Mouse (Mus musculus): ENCODE results near the gene Krt34. TPM values are rescaled to one million over a fixed set of nuclear protein-coding genes. Genes with fewer than 3 reads are reported as not detected.

Krt34 gene
- total RNA-seq (2023; ENCODE audit: inconsistent age), result not detected in 4 replicates

DNA sequence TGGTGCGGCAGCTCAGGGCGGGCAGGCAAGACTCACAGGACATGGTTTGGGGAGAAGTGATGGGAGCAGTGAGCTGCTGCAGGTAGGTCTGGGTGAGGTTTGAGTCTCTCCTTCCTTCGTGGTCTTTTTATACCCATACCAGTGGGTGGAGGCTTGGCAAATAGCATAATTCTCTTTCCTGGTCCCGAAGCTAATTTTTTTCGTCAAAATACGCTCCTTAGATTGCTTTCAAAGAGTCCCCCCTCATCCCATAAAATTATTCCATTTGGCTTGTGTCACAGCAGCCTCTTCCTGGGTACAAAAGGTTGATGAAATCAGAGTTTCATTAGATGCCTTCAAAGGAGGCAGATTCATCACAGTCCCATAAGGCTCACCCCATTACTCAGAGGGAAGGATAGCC lies at the start of gene Krt34:
TSS of gene Krt34 (minus strand) at position 101 of the 400 bp plus-strand sequence.

DNA sequence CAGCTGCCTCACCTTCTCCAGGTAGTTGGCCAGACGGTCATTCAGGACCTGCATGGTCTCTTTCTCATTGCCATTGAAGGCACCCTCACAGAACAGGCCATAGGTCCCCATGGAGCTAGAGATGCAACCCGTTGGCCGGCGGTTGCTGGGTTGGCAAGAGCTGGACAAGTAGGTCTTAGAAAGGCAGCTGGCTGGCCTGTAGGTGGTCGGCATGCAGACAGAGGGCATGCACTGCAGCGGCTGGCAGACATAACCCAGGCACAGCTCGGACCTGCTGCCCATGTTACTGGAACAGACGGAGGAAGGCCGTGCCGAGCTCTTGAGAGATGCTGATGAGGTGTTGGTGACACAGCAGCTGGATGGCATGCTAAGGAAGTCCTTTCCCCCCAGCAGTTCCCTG lies 46.5 kb upstream of the Krt34 start, which contains the start of gene Krt32:
TSS of gene Krt32 (minus strand) at position 366 of the 400 bp plus-strand sequence.

DNA sequence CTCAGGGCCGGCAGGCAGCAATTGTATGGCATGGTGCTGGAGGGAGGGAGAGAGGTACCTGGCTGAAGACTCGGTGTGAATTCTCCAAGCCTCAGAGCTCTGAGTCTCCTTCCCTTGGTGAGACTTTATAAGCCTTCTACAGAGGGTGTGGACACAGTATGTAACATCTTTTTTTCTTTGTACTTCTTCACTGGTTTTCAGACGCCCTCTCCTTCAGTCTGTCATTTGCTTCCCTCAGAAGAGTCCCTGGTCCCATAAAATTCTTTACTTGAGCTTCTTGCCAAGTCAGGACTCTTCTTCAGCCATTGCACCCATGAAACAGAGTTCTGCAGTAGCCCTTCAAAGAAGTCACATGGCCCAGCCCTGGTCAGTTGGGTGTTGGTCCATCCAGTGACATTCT lies 9.1 kb upstream of the Krt34 start, which contains the start of gene Krt31:
TSS of gene Krt31 (minus strand) at position 101 of the 400 bp plus-strand sequence.

DNA sequence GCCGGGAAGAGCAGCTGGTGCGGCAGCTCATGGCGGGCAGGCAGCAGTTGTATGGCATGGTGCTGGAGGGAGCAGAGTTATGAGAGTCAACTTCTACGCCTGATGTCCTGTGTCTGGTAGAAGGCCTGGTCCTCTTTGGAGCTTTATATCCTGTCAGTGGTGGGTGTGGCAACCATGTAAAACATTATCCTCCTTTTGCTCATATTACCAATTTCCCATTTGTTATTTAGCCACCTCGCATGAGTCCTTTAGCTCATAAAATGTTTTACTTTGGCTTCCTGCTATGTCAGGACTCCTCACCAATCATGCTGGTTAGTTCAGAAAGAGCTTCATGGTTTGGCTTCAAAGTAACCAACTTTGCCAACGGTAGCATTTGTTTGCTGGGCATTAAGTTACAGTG lies 11.6 kb downstream of the Krt34 start, which contains the start of gene Krt33b:
TSS of gene Krt33b (minus strand) at position 101 of the 400 bp plus-strand sequence.

DNA sequence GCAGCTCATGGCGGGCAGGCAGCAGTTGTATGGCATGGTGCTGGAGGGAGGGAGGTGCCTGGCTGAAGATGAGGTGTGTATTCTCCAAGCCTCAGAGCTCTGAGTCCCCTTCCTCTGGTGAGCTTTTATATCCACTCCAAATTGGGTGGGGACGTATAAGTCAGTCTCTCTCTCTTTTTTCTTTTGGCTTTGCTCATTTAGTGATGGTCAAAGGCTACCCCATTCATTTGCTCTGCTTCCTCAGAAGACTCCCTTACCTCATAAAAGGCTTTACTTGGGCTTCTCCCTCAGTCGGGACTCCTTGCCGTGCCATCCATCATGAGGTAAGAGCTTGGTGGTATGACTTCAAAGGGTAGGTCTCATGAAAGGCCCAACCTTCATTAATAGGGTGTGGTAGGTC lies 25.2 kb downstream of the Krt34 start, which contains the start of gene Krt33a:
TSS of gene Krt33a (minus strand) at position 101 of the 400 bp plus-strand sequence.

DNA sequence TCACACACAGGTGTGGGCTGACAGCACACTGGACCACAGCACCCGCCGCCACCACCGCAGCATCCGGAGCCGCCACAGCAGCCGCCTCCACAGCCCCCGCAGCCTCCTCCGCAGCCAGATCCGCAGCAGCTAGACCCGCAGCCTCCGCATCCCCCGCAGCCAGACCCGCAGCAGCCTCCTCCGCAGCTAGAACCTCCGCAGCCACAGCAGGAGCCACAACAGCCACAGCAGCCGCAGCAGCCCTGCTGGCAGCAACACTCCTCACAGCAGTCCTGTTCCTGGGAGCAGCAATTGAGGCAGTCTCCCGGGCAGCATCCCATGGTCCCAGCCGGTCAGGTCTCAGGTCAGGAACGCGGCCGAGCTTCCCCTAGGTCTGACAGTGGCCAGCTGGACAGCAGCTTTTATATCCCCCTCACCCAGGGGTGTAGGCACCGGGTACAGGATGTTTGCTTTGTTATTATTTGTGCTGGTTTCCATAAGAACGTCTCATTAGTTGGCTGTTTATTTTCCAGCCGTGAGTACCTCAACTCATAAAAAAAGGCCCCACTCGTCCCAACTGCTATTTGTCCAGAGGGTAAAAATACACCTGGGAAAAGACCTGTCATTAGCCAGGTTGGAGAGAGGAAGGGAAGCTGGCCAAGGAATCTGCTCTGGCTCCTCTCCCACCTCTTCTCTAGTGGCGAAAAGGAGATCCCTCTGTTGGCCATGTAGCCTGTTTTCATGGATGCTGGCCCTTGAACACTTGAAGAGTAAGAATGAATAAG lies 47.6 kb downstream of the Krt34 start, which contains the start of gene Krtap17-1:
TSS of gene Krtap17-1 (minus strand) at position 375 of the 764 bp plus-strand sequence.

Other genes with a start within 250 kb of the Krt34 start
- not detected in 4 replicates for gene Gm11596, start 248.1 kb downstream of the Krt34 start, total RNA-seq (2023; ENCODE audit: inconsistent age)
- gene Gm11569, start 242.6 kb downstream of the Krt34 start, total RNA-seq (2023; ENCODE audit: inconsistent age), result not detected in 4 replicates
- not detected in 4 replicates for gene Gm11554, start 237.1 kb downstream of the Krt34 start, total RNA-seq (2023; ENCODE audit: inconsistent age)
- gene Krtap4-13, start 231.7 kb downstream of the Krt34 start, total RNA-seq (2023; ENCODE audit: inconsistent age), result not detected in 4 replicates
- not detected in 4 replicates for gene Gm11564, start 225.9 kb downstream of the Krt34 start, total RNA-seq (2023; ENCODE audit: inconsistent age)
- not detected in 4 replicates for gene 2300003K06Rik, start 203.5 kb downstream of the Krt34 start, total RNA-seq (2023; ENCODE audit: inconsistent age)
- not detected in 4 replicates for gene Krtap4-16, start 189.9 kb downstream of the Krt34 start, total RNA-seq (2023; ENCODE audit: inconsistent age)
- not detected in 4 replicates for gene Gm11568, start 183.6 kb downstream of the Krt34 start, total RNA-seq (2023; ENCODE audit: inconsistent age)
- gene Gm11559, start 177.1 kb downstream of the Krt34 start, total RNA-seq (2023; ENCODE audit: inconsistent age), result not detected in 4 replicates
- gene Krtap9-1, start 168.2 kb downstream of the Krt34 start, total RNA-seq (2023; ENCODE audit: inconsistent age), result not detected in 4 replicates
- not detected in 4 replicates for gene Gm11567, start 162.4 kb downstream of the Krt34 start, total RNA-seq (2023; ENCODE audit: inconsistent age)
- gene Krtap31-1, start 133.6 kb downstream of the Krt34 start, total RNA-seq (2023; ENCODE audit: inconsistent age), result not detected in 4 replicates
- gene Gm11565, start 126.8 kb downstream of the Krt34 start, total RNA-seq (2023; ENCODE audit: inconsistent age), result not detected in 4 replicates
- not detected in 4 replicates for gene Krtap31-2, start 105.3 kb downstream of the Krt34 start, total RNA-seq (2023; ENCODE audit: inconsistent age)
- gene Krtap9-5, start 93.1 kb downstream of the Krt34 start, total RNA-seq (2023; ENCODE audit: inconsistent age), result not detected in 4 replicates
- gene Krtap29-1, start 62.5 kb downstream of the Krt34 start, total RNA-seq (2023; ENCODE audit: inconsistent age), result not detected in 4 replicates
- gene Krtap16-1, start 55.0 kb downstream of the Krt34 start, total RNA-seq (2023; ENCODE audit: inconsistent age), result not detected in 4 replicates
- not detected in 4 replicates for gene Krtap17-1, start 47.6 kb downstream of the Krt34 start, total RNA-seq (2023; ENCODE audit: inconsistent age)
- not detected in 4 replicates for gene Krt33a, start 25.3 kb downstream of the Krt34 start, total RNA-seq (2023; ENCODE audit: inconsistent age)
- gene Krt33b, start 11.7 kb downstream of the Krt34 start, total RNA-seq (2023; ENCODE audit: inconsistent age), result not detected in 4 replicates
- not detected in 4 replicates for gene Krt31, start 9.0 kb upstream of the Krt34 start, total RNA-seq (2023; ENCODE audit: inconsistent age)
- not detected in 4 replicates for gene Krt32, start 46.7 kb upstream of the Krt34 start, total RNA-seq (2023; ENCODE audit: inconsistent age)
- not detected in 4 replicates for gene Krt35, start 54.7 kb upstream of the Krt34 start, total RNA-seq (2023; ENCODE audit: inconsistent age)
- not detected in 4 replicates for gene Krt36, start 64.1 kb upstream of the Krt34 start, total RNA-seq (2023; ENCODE audit: inconsistent age)
- gene Krt13, start 80.0 kb upstream of the Krt34 start, total RNA-seq (2023; ENCODE audit: inconsistent age), result not detected in 4 replicates
- gene Krt15, start 94.4 kb upstream of the Krt34 start, total RNA-seq (2023; ENCODE audit: inconsistent age), result not detected in 4 replicates
- gene Krt19, start 107.1 kb upstream of the Krt34 start, total RNA-seq (2023; ENCODE audit: inconsistent age), result 0.45 to 1.1 TPM in 2 of 4 replicates, not detected in the others
- not detected in 4 replicates for gene Krt9, start 151.7 kb upstream of the Krt34 start, total RNA-seq (2023; ENCODE audit: inconsistent age)
- not detected in 4 replicates for gene Krt14, start 166.0 kb upstream of the Krt34 start, total RNA-seq (2023; ENCODE audit: inconsistent age)
- gene Krt16, start 207.3 kb upstream of the Krt34 start, total RNA-seq (2023; ENCODE audit: inconsistent age), result not detected in 4 replicates
- gene Krt17, start 219.5 kb upstream of the Krt34 start, total RNA-seq (2023; ENCODE audit: inconsistent age), result not detected in 4 replicates
- not detected in 4 replicates for gene Krt42, start 228.3 kb upstream of the Krt34 start, total RNA-seq (2023; ENCODE audit: inconsistent age)